Mouse (Mus musculus) midbrain, embryonic 14.5 days (tissue): ENCODE results near the gene Olfr91. TPM values are rescaled to one million over a fixed set of nuclear protein-coding genes. Genes with fewer than 3 reads are reported as not detected.
"Not testable (repeated sequence)": the region's sequence is repeated elsewhere in the genome, so short reads cannot be mapped to it uniquely, and the experiment has no call there.

Experiments used
- ATAC-seq: fragments of 200-750 bp; cut with Nextera tagmentation; 2 replicates; pipeline ENCODE4 v1.8.0; 2017; ENCODE audit warnings: moderate number of reproducible peaks, moderate library complexity; ENCODE audit not compliant: low FRiP score, low TSS enrichment
- DNase-seq: peaks from one replicate; pipeline ENCODE4 v3.0.0-alpha.2; 2015
- H3K27ac ChIP-seq: fragments of 300-500 bp; sonication (generic); replicated peaks from 2 replicates; pipeline ENCODE4 v1.5.1; 2014; ENCODE audit warnings: mild to moderate bottlenecking, low read depth, low read length, moderate library complexity
- H3K27me3 ChIP-seq: fragments of 300-500 bp; sonication (generic); 2 replicates; pipeline ENCODE4 v1.6.1; 2014; ENCODE audit warnings: low read length, control low read depth, mixed read lengths; ENCODE audit not compliant: control insufficient read depth, insufficient read depth
- H3K36me3 ChIP-seq: fragments of 300-500 bp; sonication (generic); 2 replicates; pipeline ENCODE4 v1.6.1; 2014; ENCODE audit warnings: low read length, control low read depth; ENCODE audit not compliant: control insufficient read depth, insufficient read depth
- H3K4me1 ChIP-seq: fragments of 300-500 bp; sonication (generic); 2 replicates; pipeline ENCODE4 v1.6.1; 2014; ENCODE audit warnings: mild to moderate bottlenecking, antibody characterized with exemption, low read length, control low read depth; ENCODE audit not compliant: control insufficient read depth, insufficient read depth
- H3K4me2 ChIP-seq: fragments of 300-500 bp; sonication (generic); 2 replicates; pipeline ENCODE4 v1.6.1; 2014; ENCODE audit warnings: mild to moderate bottlenecking, low read length, moderate library complexity
- H3K4me3 ChIP-seq: fragments of 300-500 bp; sonication (generic); replicated peaks from 2 replicates; pipeline ENCODE4 v1.5.1; 2014; ENCODE audit warnings: low read depth, low read length
- H3K9ac ChIP-seq: fragments of 300-500 bp; sonication (generic); replicated peaks from 2 replicates; pipeline ENCODE4 v1.6.1; 2014; ENCODE audit warnings: mild to moderate bottlenecking, low read length, moderate library complexity
- H3K9me3 ChIP-seq: fragments of 300-500 bp; sonication (generic); 2 replicates; pipeline ENCODE4 v1.6.1; 2016; ENCODE audit warnings: low read length, control low read depth, mixed read lengths; ENCODE audit not compliant: control insufficient read depth
- WGBS: fragments of 180-500 bp; shearing (Covaris S2); extraction: QIAGEN DNeasy Blood & Tissue Kit; methylation state at CpG from one replicate; pipeline ENCODE4 v1.1.7; 2014; 5-methylcytosine and 5-hydroxymethylcytosine counted together
- polyA plus RNA-seq: library from polyadenylated mRNA; unstranded; fragments of >200 nt; fragmentation: Nextera tagmentation; extraction: Ambion mirVana; gene quantifications from 2 replicates; pipeline ENCODE4 v1.2.1, GENCODE M21; 2014

Olfr91 gene
- not detected in 2 replicates for polyA plus RNA-seq

GRCm38 (mm10) chr17:37098178-37098577, at the start of gene Olfr91:
Gene Olfr91, minus strand, starts transcription at chr17:37098278.
- ATAC-seq, result no peak
- Histone ChIP-seq H3K27ac (no peak within 1 kb of the TSS), H3K36me3 (no peaks in the 10 kb centered on the region), H3K9me3 (no peaks in the 10 kb centered on the region), H3K27me3 (no peaks in the 10 kb centered on the region), H3K4me2 (no peak within 1 kb of the TSS), H3K4me3 (no peak within 1 kb of the TSS), H3K9ac (no peak within 1 kb of the TSS), H3K4me1 (no peaks in the 10 kb centered on the region)
- no peak for DNase-seq
- 89% methylated on average over 1 of the region's 1 CpGs for WGBS

GRCm38 (mm10) chr17:37131366-37131765, 33.3 kb upstream of the Olfr91 start:
- 79% methylated on average over 4 of the region's 4 CpGs for WGBS
- not testable (repeated sequence) for H3K36me3 ChIP-seq, H3K27ac ChIP-seq, H3K4me3 ChIP-seq, ATAC-seq, H3K9me3 ChIP-seq, DNase-seq, H3K4me1 ChIP-seq, H3K27me3 ChIP-seq, H3K4me2 ChIP-seq, H3K9ac ChIP-seq

DNA sequence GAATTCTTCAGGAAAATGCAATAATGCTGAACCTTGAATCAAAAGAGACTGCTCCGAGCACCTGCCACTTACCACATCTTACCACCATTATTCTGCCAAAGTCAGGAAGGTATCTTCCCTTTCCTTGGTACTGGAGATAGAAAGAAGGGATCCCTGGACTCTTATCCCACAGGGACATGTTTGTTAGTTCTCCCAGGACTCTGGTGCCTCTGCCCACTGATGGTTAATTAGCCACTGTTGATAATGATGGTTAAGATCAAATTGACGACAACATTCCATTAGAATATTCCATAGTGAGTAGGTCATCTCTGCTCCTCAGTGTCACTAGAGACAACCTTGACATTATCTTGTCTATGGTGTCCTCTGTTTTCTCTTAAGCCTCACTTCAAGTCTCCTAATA, 21.9 kb upstream of the Olfr91 start, which contains the start of gene Olfr92:
Gene Olfr92, minus strand, starts transcription at position 101 of the 400 bp plus-strand sequence.
- Histone ChIP-seq H3K4me2 (no peak within 1 kb of the TSS), H3K27me3 (no peaks in the 10 kb centered on the region), H3K4me1 (no peaks in the 10 kb centered on the region), H3K36me3 (no peaks in the 10 kb centered on the region), H3K9me3 (no peaks in the 10 kb centered on the region), H3K9ac (no peak within 1 kb of the TSS), H3K27ac (no peak within 1 kb of the TSS), H3K4me3 (no peak within 1 kb of the TSS)
- ATAC-seq, result no peak
- 88% methylated on average over 2 of the region's 2 CpGs for WGBS
- DNase-seq, result no peak

- WGBS, result 72% methylated on average over 5 of the region's 5 CpGs
- H3K36me3 ChIP-seq, result no peaks in the 10 kb centered on the region
- H3K27ac ChIP-seq, result no peak overlapping the region
- H3K9me3 ChIP-seq, result no peaks in the 10 kb centered on the region
- DNase-seq (no peak), ATAC-seq (no peak)
- no peak overlapping the region for H3K4me2 ChIP-seq
- H3K4me1 ChIP-seq, result no peaks in the 10 kb centered on the region
- H3K9ac ChIP-seq, result no peak overlapping the region
- H3K4me3 ChIP-seq, result no peak overlapping the region
- H3K27me3 ChIP-seq, result no peaks in the 10 kb centered on the region
Measured at GRCm38 (mm10) chr17:37093289-37093688, 4.8 kb downstream of the Olfr91 start.

DNA sequence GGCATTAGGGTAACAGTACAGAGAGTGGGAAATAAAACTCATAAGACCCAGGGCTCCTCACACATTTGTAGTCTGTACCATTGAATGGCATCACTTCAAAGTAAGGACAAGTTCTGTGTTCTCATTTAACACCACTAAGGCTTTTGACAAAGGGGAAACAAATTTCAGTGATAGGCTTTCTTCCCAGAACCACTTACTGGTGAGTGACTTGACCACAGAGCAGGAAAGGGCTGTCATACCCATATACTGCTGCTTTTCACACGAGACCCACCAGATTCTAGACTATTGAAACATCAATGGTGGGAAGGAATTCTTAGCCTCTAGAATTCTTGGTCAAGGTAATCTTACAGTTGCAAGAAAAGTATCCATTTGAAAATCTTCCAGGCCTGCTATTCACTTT, 5.9 kb downstream of the Olfr91 start:
- Histone ChIP-seq H3K36me3 (no peaks in the 10 kb centered on the region), H3K9ac (no peak overlapping the region), H3K4me3 (no peak overlapping the region), H3K27me3 (no peaks in the 10 kb centered on the region), H3K4me1 (no peaks in the 10 kb centered on the region), H3K9me3 (no peaks in the 10 kb centered on the region), H3K4me2 (no peak overlapping the region), H3K27ac (no peak overlapping the region)
- ATAC-seq (no peak), DNase-seq (no peak)
- 80% methylated on average over 1 of the region's 1 CpGs for WGBS

DNA sequence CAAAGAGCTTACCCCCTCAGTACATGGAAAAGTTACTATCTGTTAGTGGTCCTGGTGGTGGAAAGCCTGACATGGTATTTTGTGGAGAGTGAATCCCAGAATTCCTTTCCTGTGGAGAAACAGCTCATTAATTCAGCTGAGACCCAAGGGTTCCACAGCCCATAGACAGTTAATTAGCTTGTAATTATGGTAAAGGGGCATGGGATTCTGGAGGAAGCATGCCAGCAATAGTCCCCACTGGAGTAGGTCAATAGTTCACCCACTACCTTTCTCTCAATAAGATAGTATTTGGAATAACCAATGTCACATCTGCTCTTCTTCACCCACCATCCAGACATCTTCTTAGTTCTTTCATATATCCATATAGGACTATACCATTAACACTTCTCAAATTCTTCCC, 9.7 kb downstream of the Olfr91 start, which contains the start of gene Olfr90:
Gene Olfr90, minus strand, starts transcription at position 101 of the 400 bp plus-strand sequence.
- no peak within 1 kb of the TSS for H3K4me3 ChIP-seq
- H3K27me3 ChIP-seq, result no peaks in the 10 kb centered on the region
- ATAC-seq, result no peak

GRCm38 (mm10) chr17:37085545-37085944, 12.5 kb downstream of the Olfr91 start:
- DNase-seq (no peak), ATAC-seq (no peak)
- Histone ChIP-seq H3K9ac (no peak overlapping the region), H3K36me3 (no peaks in the 10 kb centered on the region), H3K4me1 (no peaks in the 10 kb centered on the region), H3K4me2 (no peak overlapping the region), H3K27me3 (no peaks in the 10 kb centered on the region), H3K4me3 (no peak overlapping the region), H3K27ac (no peak overlapping the region), H3K9me3 (no peaks in the 10 kb centered on the region)
- WGBS, result 84% methylated on average over 10 of the region's 10 CpGs

More for the DNA sequence above, 9.7 kb downstream of the Olfr91 start, which contains the start of gene Olfr90:
- Histone ChIP-seq H3K4me1 (no peaks in the 10 kb centered on the region), H3K9me3 (no peaks in the 10 kb centered on the region), H3K9ac (no peak within 1 kb of the TSS), H3K4me2 (no peak within 1 kb of the TSS), H3K27ac (no peak within 1 kb of the TSS), H3K36me3 (no peaks in the 10 kb centered on the region)
- no peak for DNase-seq

GRCm38 (mm10) chr17:37084632-37085031, 13.4 kb downstream of the Olfr91 start:
- Histone ChIP-seq H3K9me3 (no peaks in the 10 kb centered on the region), H3K27ac (no peak overlapping the region), H3K27me3 (no peaks in the 10 kb centered on the region), H3K9ac (no peak overlapping the region), H3K36me3 (no peaks in the 10 kb centered on the region), H3K4me3 (no peak overlapping the region), H3K4me2 (no peak overlapping the region), H3K4me1 (peaks cover 5% of the 10 kb centered on the region; the same call in 1 of the 2 replicates)
- ATAC-seq, result no peak
- no peak for DNase-seq
- WGBS, result 68% methylated on average over 5 of the region's 5 CpGs

- Histone ChIP-seq H3K4me3 (no peak overlapping the region), H3K4me1 (peaks cover 17% of the 10 kb centered on the region), H3K4me2 (no peak overlapping the region), H3K27ac (no peak overlapping the region), H3K27me3 (no peaks in the 10 kb centered on the region), H3K9me3 (no peaks in the 10 kb centered on the region), H3K9ac (no peak overlapping the region), H3K36me3 (no peaks in the 10 kb centered on the region)
- ATAC-seq (peak; percentile 64; the same call in 1 of the 2 replicates), DNase-seq (peak; percentile 84)
- 4% methylated on average over 8 of the region's 8 CpGs for WGBS
Measured at GRCm38 (mm10) chr17:37083327-37083726, 14.8 kb downstream of the Olfr91 start.
